Mouse (Mus musculus): ENCODE measurements around the gene Fam184a.

The Fam184a gene

GRCm38 (mm10) chr10:53750955-53751652 is at the start of gene Fam184a:
Gene Fam184a, minus strand, starts transcription at chr10:53751123.
- DNase-seq (ENCODE audit: low spot score) = no peak

- DNase-seq (ENCODE audit: low spot score) = no peak
Observed at GRCm38 (mm10) chr10:53796258-53796581, 45.3 kb upstream of the Fam184a start.

- DNase-seq (ENCODE audit: low spot score) = no peak
Observed at GRCm38 (mm10) chr10:53795567-53796257, 44.8 kb upstream of the Fam184a start.

- DNase-seq (ENCODE audit: low spot score) = no peak
Observed at GRCm38 (mm10) chr10:53791281-53791680, 40.4 kb upstream of the Fam184a start.

GRCm38 (mm10) chr10:53776591-53776990 is 25.7 kb upstream of the Fam184a start:
- no peak for DNase-seq (ENCODE audit: low spot score)

- no peak for DNase-seq (ENCODE audit: low spot score)
Observed at GRCm38 (mm10) chr10:53772708-53773107, 21.8 kb upstream of the Fam184a start.

GRCm38 (mm10) chr10:53771480-53771879 is 20.6 kb upstream of the Fam184a start:
- DNase-seq (ENCODE audit: low spot score) = no peak

GRCm38 (mm10) chr10:53768745-53769144 is 17.8 kb upstream of the Fam184a start:
- DNase-seq (ENCODE audit: low spot score) = no peak

GRCm38 (mm10) chr10:53765471-53765870 is 14.5 kb upstream of the Fam184a start:
- DNase-seq (ENCODE audit: low spot score) = no peak

- no peak for DNase-seq (ENCODE audit: low spot score)
Observed at GRCm38 (mm10) chr10:53752723-53753122, 1.8 kb upstream of the Fam184a start.

- no peak for DNase-seq (ENCODE audit: low spot score)
Observed at GRCm38 (mm10) chr10:53750275-53750954, 508 bp downstream of the Fam184a start.

- DNase-seq (ENCODE audit: low spot score) = no peak
Observed at GRCm38 (mm10) chr10:53746039-53746438, 4.9 kb downstream of the Fam184a start.

GRCm38 (mm10) chr10:53742961-53743360 is 8.0 kb downstream of the Fam184a start:
- DNase-seq (ENCODE audit: low spot score) = no peak

GRCm38 (mm10) chr10:53740014-53740413 is 10.9 kb downstream of the Fam184a start:
- no peak for DNase-seq (ENCODE audit: low spot score)

GRCm38 (mm10) chr10:53738842-53739241 is 12.1 kb downstream of the Fam184a start:
- no peak for DNase-seq (ENCODE audit: low spot score)

GRCm38 (mm10) chr10:53735201-53735865 is 15.6 kb downstream of the Fam184a start:
- DNase-seq (ENCODE audit: low spot score) = no peak

GRCm38 (mm10) chr10:53732324-53732723 is 18.6 kb downstream of the Fam184a start:
- no peak for DNase-seq (ENCODE audit: low spot score)

- no peak for DNase-seq (ENCODE audit: low spot score)
Observed at GRCm38 (mm10) chr10:53728883-53729282, 22.0 kb downstream of the Fam184a start.

GRCm38 (mm10) chr10:53725301-53725700 is 25.6 kb downstream of the Fam184a start:
- DNase-seq (ENCODE audit: low spot score) = no peak

- DNase-seq (ENCODE audit: low spot score) = no peak
Observed at GRCm38 (mm10) chr10:53704516-53704915, 46.4 kb downstream of the Fam184a start.

GRCm38 (mm10) chr10:53698531-53698930 is 52.4 kb downstream of the Fam184a start:
- DNase-seq (ENCODE audit: low spot score) = no peak

GRCm38 (mm10) chr10:53694757-53695156 is 56.2 kb downstream of the Fam184a start:
- DNase-seq (ENCODE audit: low spot score) = no peak

- DNase-seq (ENCODE audit: low spot score) = no peak
Observed at GRCm38 (mm10) chr10:53691263-53691662, 59.7 kb downstream of the Fam184a start.

Measured in MN1 (cell line).